Mouse (Mus musculus) liver, postnatal 0 days (tissue): ENCODE measurements around the gene H2-DMb1. TPM values are rescaled to one million over a fixed set of nuclear protein-coding genes. Genes with fewer than 3 reads are reported as not detected.

Experiments used
- ATAC-seq: fragments of 200-750 bp; cut with Nextera tagmentation; 2 replicates; pipeline ENCODE4 v1.8.0; 2017; ENCODE audit warnings: mild to moderate bottlenecking, moderate library complexity
- DNase-seq: peaks from one replicate; pipeline ENCODE4 v3.0.0-alpha.2; 2016
- H3K27ac ChIP-seq: fragments of 300-500 bp; sonication (generic); 2 replicates; pipeline ENCODE4 v1.5.1; 2014; ENCODE audit warnings: antibody characterized with exemption, moderate library complexity, mild to moderate bottlenecking, low read depth
- H3K27me3 ChIP-seq: fragments of 300-500 bp; sonication (generic); 2 replicates; pipeline ENCODE4 v1.6.1; 2014; ENCODE audit warnings: low read length, control low read depth, mixed read lengths; ENCODE audit not compliant: insufficient read depth
- H3K36me3 ChIP-seq: fragments of 300-500 bp; sonication (generic); replicated peaks from 2 replicates; pipeline ENCODE4 v1.6.1; 2014; ENCODE audit warnings: mild to moderate bottlenecking, control low read depth, low read length, moderate library complexity, mixed read lengths; ENCODE audit not compliant: insufficient read depth
- H3K4me1 ChIP-seq: fragments of 300-500 bp; sonication (generic); 2 replicates; pipeline ENCODE4 v1.6.1; 2014; ENCODE audit warnings: antibody characterized with exemption, mild to moderate bottlenecking, control low read depth; ENCODE audit not compliant: insufficient read depth
- H3K4me2 ChIP-seq: fragments of 300-500 bp; sonication (generic); 2 replicates; pipeline ENCODE4 v1.6.1; 2014; ENCODE audit warnings: low read depth, mild to moderate bottlenecking, low read length, moderate library complexity, mixed read lengths
- H3K4me3 ChIP-seq: fragments of 300-500 bp; sonication (generic); 2 replicates; pipeline ENCODE4 v1.5.1; 2014; ENCODE audit warnings: low read depth, low read length
- H3K9ac ChIP-seq: fragments of 300-500 bp; sonication (generic); replicated peaks from 2 replicates; pipeline ENCODE4 v1.6.1; 2014; ENCODE audit warnings: mild to moderate bottlenecking, moderate library complexity
- H3K9me3 ChIP-seq: fragments of 300-500 bp; sonication (generic); 2 replicates; pipeline ENCODE4 v1.6.1; 2016; ENCODE audit warnings: mild to moderate bottlenecking, control low read depth, low read length, mixed read lengths
- CTCF ChIP-seq: sonication (generic); IDR thresholded peaks from 2 replicates; pipeline ENCODE4 v1.5.1; 2016; ENCODE audit warnings: antibody characterized with exemption, low read depth
- EP300 ChIP-seq: IDR thresholded peaks from 2 replicates; pipeline ENCODE4 v1.6.1; 2016; ENCODE audit warnings: antibody characterized with exemption, low read depth, mild to moderate bottlenecking
- WGBS: fragments of 180-500 bp; shearing (Covaris S2); extraction: QIAGEN DNeasy Blood & Tissue Kit; methylation state at CpG from one replicate; pipeline ENCODE4 v1.1.7; 2014; ENCODE audit not compliant: insufficient replicate concordance; 5-methylcytosine and 5-hydroxymethylcytosine counted together
- polyA plus RNA-seq: library from polyadenylated mRNA; unstranded; fragments of >200 nt; fragmentation: Nextera tagmentation; extraction: Ambion mirVana; gene quantifications from 2 replicates; pipeline ENCODE4 v1.2.1, GENCODE M21; 2015

H2-DMb1 gene
- polyA plus RNA-seq, 1 experiment from 2014 or later, result 4.0 TPM

DNA sequence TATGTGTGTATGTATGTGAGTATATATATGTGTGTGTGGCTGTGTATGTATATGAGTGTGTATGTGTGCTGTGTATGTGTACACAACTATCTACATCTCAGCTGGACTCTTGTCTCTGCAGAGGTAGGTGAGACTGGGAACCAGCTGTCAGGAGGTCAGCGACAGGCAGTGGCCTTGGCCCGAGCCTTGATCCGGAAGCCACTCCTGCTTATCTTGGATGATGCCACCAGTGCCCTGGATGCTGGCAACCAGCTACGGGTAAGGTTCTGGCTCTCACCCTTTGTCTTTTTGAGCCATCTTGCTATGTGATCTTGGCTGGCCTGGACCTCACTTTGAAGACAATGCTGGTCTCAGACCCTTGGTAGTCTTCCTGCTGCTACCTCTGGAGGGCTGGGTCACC, 41.9 kb downstream of the H2-DMb1 start:
- TF ChIP-seq CTCF, result no peak
- TF ChIP-seq EP300, result no peak
- H3K27ac ChIP-seq, result no peak overlapping the region
- H3K9me3 ChIP-seq, result no peaks in the 10 kb centered on the region
- DNase-seq (no peak), ATAC-seq (no peak)
- H3K4me3 ChIP-seq, result no peak overlapping the region
- WGBS, result 79% methylated on average over 4 of the region's 4 CpGs
- peaks cover 9% of the 10 kb centered on the region for H3K4me1 ChIP-seq
- peaks cover 3% of the 10 kb centered on the region; the same call in 1 of the 2 replicates for H3K27me3 ChIP-seq
- H3K4me2 ChIP-seq, result no peak overlapping the region
- H3K36me3 ChIP-seq, result peaks cover 34% of the 10 kb centered on the region
- no peak overlapping the region for H3K9ac ChIP-seq

DNA sequence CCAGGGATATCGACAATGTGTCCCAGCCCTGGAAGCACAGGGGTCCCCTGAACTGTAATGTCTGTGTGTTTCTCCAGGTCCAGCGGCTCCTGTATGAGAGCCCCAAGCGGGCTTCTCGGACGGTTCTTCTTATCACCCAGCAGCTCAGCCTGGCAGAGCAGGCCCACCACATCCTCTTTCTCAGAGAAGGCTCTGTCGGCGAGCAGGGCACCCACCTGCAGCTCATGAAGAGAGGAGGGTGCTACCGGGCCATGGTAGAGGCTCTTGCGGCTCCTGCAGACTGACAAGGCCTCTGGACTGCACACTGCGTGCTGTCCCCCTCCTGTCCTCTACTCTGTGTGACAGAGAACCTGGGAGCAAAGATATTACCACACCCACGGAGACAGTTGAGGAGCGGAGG, 43.6 kb downstream of the H2-DMb1 start:
- no peak overlapping the region for H3K4me2 ChIP-seq

DNA sequence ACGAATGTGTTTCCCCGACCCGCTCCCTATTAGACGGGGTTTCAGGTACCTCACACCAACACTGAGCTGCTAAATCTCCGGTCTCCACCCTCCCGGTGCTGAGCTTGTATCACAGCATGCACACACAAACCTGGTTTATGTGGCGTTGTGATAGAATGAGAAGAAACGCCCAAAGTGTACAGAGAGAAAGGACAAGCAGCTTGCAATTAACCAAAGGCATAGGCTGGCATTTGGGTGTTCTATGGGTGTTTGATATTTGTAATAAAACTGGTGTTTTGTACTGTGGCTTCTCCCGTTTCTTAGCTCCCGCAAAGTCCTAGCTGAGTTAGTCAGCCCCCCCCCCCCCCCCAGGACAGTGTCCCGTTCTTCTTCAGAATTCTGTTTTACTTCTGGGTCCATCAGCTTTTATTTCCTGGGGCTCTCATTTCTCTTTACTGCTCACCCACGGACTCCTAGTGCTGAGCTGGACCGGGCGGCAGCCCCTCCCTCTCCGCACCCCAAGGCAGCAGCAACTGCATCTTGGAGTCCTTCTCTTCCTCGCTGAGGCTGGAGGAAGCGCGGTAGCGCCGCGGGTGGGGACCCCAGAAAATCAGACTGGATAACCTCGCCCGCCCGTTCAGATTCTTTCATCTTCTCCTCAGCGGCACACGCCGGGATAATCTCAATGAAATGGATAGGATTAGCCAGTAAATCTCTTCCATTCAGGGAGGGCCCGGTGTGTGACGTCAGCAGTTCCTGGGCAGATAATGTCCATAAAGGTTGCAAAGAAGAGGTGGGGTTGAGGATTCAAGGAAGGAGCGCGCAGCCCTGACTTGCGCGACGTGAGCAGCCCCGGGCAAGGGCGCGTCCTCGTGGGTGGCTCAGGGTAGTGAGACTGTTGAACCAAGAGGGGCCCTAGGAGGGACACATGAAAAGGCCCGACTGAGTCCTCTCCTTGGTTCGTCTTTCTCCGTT, 44.3 kb downstream of the H2-DMb1 start, which contains the start of gene Psmb8:
Psmb8 (plus strand) TSS at position 781 of the 954 bp plus-strand sequence.
- DNase-seq, result peak; percentile 91
- 9% methylated on average over 41 of the region's 41 CpGs for WGBS
- Histone ChIP-seq H3K9ac (peak within 1 kb of the TSS; percentile 80), H3K27me3 (peaks cover 3% of the 10 kb centered on the region; the same call in 1 of the 2 replicates), H3K4me3 (peak within 1 kb of the TSS; percentile 74), H3K36me3 (peaks cover 16% of the 10 kb centered on the region; the same call in 1 of the 2 replicates), H3K4me1 (peaks cover 9% of the 10 kb centered on the region), H3K9me3 (no peaks in the 10 kb centered on the region), H3K27ac (peak within 1 kb of the TSS; percentile 68), H3K4me2 (peak within 1 kb of the TSS; percentile 88)
- no peak for TF ChIP-seq CTCF
- no peak for TF ChIP-seq EP300
- peak; percentile 80 for ATAC-seq

More for the DNA sequence above, 43.6 kb downstream of the H2-DMb1 start:
- Histone ChIP-seq H3K4me1 (peaks cover 9% of the 10 kb centered on the region), H3K4me3 (no peak overlapping the region), H3K9ac (no peak overlapping the region), H3K9me3 (no peaks in the 10 kb centered on the region), H3K27ac (no peak overlapping the region), H3K36me3 (peaks cover 22% of the 10 kb centered on the region), H3K27me3 (peaks cover 3% of the 10 kb centered on the region; the same call in 1 of the 2 replicates)
- DNase-seq (peak; percentile 43), ATAC-seq (no peak)
- WGBS, result 26% methylated on average over 12 of the region's 12 CpGs
- TF ChIP-seq EP300 (no peak), CTCF (no peak)

DNA sequence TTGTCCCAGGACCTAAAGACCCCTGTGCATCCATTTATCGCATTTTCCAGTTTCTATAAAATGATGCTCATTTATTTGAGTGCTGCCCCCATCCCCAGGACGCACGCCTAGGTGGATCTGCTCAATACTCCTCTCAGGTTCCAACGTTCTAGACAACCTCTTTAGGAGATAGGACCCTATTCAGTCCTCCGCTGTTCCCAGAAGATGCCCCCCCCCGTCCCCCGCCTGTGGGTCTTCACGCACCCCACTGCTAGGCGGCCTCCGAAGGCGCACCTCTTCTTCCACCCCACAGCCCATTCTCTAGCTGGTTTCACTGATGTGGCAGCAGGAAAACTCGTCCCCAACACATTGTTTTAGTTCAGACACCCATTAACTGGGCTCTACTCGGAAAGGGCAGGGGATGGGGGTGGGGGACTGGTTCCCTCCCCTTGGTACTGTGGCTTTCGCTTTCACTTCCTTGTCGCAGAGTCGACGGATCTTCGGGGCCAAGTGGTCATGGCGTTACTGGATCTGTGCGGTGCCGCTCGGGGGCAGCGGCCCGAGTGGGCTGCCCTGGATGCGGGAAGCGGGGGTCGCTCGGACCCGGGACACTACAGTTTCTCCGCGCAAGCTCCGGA, 45.1 kb downstream of the H2-DMb1 start:
- H3K9ac ChIP-seq, result peak overlapping the region; percentile 80
- peaks cover 16% of the 10 kb centered on the region; the same call in 1 of the 2 replicates for H3K36me3 ChIP-seq
- H3K4me1 ChIP-seq, result peaks cover 9% of the 10 kb centered on the region
- TF ChIP-seq EP300 (no peak), CTCF (no peak)
- DNase-seq (peak; percentile 73), ATAC-seq (peak; percentile 70)
- H3K4me3 ChIP-seq, result peak overlapping the region; percentile 74
- WGBS, result under 1% methylated on average over 32 of the region's 32 CpGs
- H3K27me3 ChIP-seq, result peaks cover 3% of the 10 kb centered on the region; the same call in 1 of the 2 replicates
- peak overlapping the region; percentile 88 for H3K4me2 ChIP-seq
- H3K27ac ChIP-seq, result peak overlapping the region; percentile 68
- H3K9me3 ChIP-seq, result no peaks in the 10 kb centered on the region

DNA sequence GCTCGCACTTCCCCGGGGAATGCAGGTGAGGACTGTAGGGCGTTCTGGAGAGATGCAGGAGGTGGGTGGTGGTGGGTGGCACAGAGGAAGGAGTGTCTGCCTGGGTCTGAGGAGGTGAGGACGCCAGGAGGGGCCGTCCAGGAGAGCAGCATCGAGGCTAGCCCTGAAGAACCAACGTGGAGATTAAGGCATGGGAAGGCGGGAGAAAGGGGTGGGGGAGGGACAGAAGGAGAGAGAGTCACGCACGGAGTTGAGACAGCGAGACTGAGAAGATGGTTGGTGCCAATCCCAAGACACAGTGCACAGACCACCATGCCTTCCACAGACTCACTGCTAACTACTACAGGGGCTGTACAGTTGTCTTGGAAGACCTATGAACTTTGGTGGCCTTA, 45.6 kb downstream of the H2-DMb1 start:
- Histone ChIP-seq H3K36me3 (peaks cover 16% of the 10 kb centered on the region; the same call in 1 of the 2 replicates), H3K4me3 (peak overlapping the region; percentile 74), H3K4me1 (peaks cover 9% of the 10 kb centered on the region), H3K9ac (peak overlapping the region; percentile 80), H3K27ac (peak overlapping the region; percentile 68), H3K9me3 (no peaks in the 10 kb centered on the region), H3K4me2 (peak overlapping the region; percentile 88), H3K27me3 (peaks cover 3% of the 10 kb centered on the region; the same call in 1 of the 2 replicates)
- DNase-seq (no peak), ATAC-seq (peak; percentile 12)
- 3% methylated on average over 11 of the region's 11 CpGs for WGBS
- TF ChIP-seq CTCF, result no peak
- no peak for TF ChIP-seq EP300
